Mouse (Mus musculus) kidney, adult 2 months (tissue): ENCODE results near the gene Hbq1b. TPM values are rescaled to one million over a fixed set of nuclear protein-coding genes. Genes with fewer than 3 reads are reported as not detected.
A peak's percentile ranks its signal among the peaks of the same experiment; 100 is the strongest.

ENCODE experiments used
- DNase-seq: peaks from one replicate; pipeline ENCODE4 v3.0.0; 2021
- H3K27ac ChIP-seq: fragments of 200-500 bp; 2 replicates; pipeline ENCODE4 v1.5.1; 2012; ENCODE audit warnings: low read depth, low read length, control low read depth, inconsistent platforms; ENCODE audit not compliant: insufficient read depth
- H3K27me3 ChIP-seq: fragments of 200-500 bp; replicated peaks from 2 replicates; pipeline ENCODE4 v1.6.1; 2012; ENCODE audit warnings: mild to moderate bottlenecking, moderate library complexity, low read length, inconsistent platforms; ENCODE audit not compliant: control insufficient read depth, insufficient read depth
- H3K36me3 ChIP-seq: fragments of 200-500 bp; 2 replicates; pipeline ENCODE4 v1.6.1; 2012; ENCODE audit warnings: mild to moderate bottlenecking, moderate library complexity, low read length, inconsistent platforms; ENCODE audit not compliant: control insufficient read depth, insufficient read depth
- H3K4me1 ChIP-seq: fragments of 200-500 bp; 2 replicates; pipeline ENCODE4 v1.6.1; 2011; ENCODE audit warnings: low read length; ENCODE audit not compliant: control insufficient read depth, insufficient read depth
- H3K4me3 ChIP-seq: fragments of 200-500 bp; 2 replicates; pipeline ENCODE4 v1.5.1; 2011; ENCODE audit warnings: mild to moderate bottlenecking, low read depth, low read length, control low read depth; ENCODE audit not compliant: insufficient read depth
- CTCF ChIP-seq: fragments of 200-500 bp; conservative IDR thresholded peaks from 2 replicates; pipeline ENCODE4 v1.5.1; 2011; ENCODE audit warnings: low read depth, mild to moderate bottlenecking, control low read depth, low read length, moderate library complexity, mixed read lengths; ENCODE audit not compliant: insufficient read depth, insufficient read length
- POLR2A ChIP-seq: fragments of 200-500 bp; IDR thresholded peaks from one replicate; pipeline ENCODE4 v1.6.1; 2011; ENCODE audit warnings: low read depth, low read length, control low read depth
- WGBS: fragments of 180-500 bp; shearing (Covaris S2); methylation state at CpG from one replicate; pipeline ENCODE4 v1.1.7; 2018; 5-methylcytosine and 5-hydroxymethylcytosine counted together
- polyA plus RNA-seq: library from polyadenylated mRNA; depleted of rRNA; stranded (reverse); fragments of >200 nt; gene quantifications from 2 replicates; pipeline ENCODE4 v1.2.3, GENCODE M21; 2012

The Hbq1b gene
- polyA plus RNA-seq, 1 experiment, result 0.22 TPM

GRCm38 (mm10) chr11:32267188-32267884, 19.4 kb upstream of the Hbq1b start, which contains the start of gene Nprl3:
TSS of gene Nprl3 (minus strand) at chr11:32267707.
- peak; percentile 98 for DNase-seq
- Histone ChIP-seq H3K4me1 (peaks cover 2% of the 10 kb centered on the region; the same call in 1 of the 2 replicates), H3K36me3 (no peaks in the 10 kb centered on the region), H3K27me3 (no peaks in the 10 kb centered on the region), H3K27ac (peak within 1 kb of the TSS; percentile 91), H3K4me3 (peak within 1 kb of the TSS; percentile 95)
- peak; percentile 76 for TF ChIP-seq POLR2A
- TF ChIP-seq CTCF, result no peak
- under 1% methylated on average over 54 of the region's 54 CpGs for WGBS

GRCm38 (mm10) chr11:32267964-32268363, 18.8 kb upstream of the Hbq1b start:
- Histone ChIP-seq H3K4me3 (no peak overlapping the region), H3K27me3 (no peaks in the 10 kb centered on the region), H3K27ac (peak overlapping the region; percentile 29; the same call in 1 of the 2 replicates), H3K36me3 (no peaks in the 10 kb centered on the region), H3K4me1 (peaks cover 2% of the 10 kb centered on the region; the same call in 1 of the 2 replicates)
- DNase-seq, result no peak
- TF ChIP-seq POLR2A (no peak), CTCF (no peak)
- 21% methylated on average over 5 of the region's 5 CpGs for WGBS

GRCm38 (mm10) chr11:32268952-32269351, 17.8 kb upstream of the Hbq1b start:
- H3K27me3 ChIP-seq, result no peaks in the 10 kb centered on the region
- DNase-seq, result no peak
- H3K36me3 ChIP-seq, result no peaks in the 10 kb centered on the region
- no peak overlapping the region for H3K27ac ChIP-seq
- TF ChIP-seq POLR2A, result no peak
- no peak for TF ChIP-seq CTCF
- H3K4me3 ChIP-seq, result no peak overlapping the region
- WGBS, result 89% methylated on average over 5 of the region's 5 CpGs
- peaks cover 2% of the 10 kb centered on the region; the same call in 1 of the 2 replicates for H3K4me1 ChIP-seq

- WGBS, result 46% methylated on average over 4 of the region's 4 CpGs
- Histone ChIP-seq H3K4me1 (peaks cover 2% of the 10 kb centered on the region; the same call in 1 of the 2 replicates), H3K27me3 (no peaks in the 10 kb centered on the region), H3K27ac (no peak overlapping the region), H3K4me3 (no peak overlapping the region), H3K36me3 (no peaks in the 10 kb centered on the region)
- DNase-seq, result no peak
- TF ChIP-seq CTCF, result no peak
- no peak for TF ChIP-seq POLR2A
These were observed 15.6 kb upstream of the Hbq1b start for GRCm38 (mm10) chr11:32271178-32271577.

DNA sequence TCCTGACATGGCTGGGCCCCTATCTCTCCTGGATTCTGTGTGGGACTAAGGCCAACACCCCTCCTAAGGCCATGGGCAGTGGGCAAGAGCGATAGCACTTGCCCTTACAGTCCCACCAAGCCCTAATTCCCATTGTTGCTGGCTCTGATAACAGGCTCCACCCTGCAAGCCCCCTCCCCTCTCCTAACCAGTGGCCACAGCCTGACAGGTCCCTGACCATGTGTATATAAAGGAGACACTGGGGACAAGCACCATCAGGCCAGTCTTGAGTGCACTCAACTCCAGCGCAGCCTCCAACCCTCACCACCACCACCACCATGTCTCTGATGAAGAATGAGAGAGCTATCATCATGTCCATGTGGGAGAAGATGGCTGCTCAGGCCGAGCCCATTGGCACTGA, 10.4 kb upstream of the Hbq1b start, which contains the start of gene Hba-x:
Hba-x (plus strand) TSS at position 54 of the 400 bp plus-strand sequence.
- TF ChIP-seq CTCF (no peak), POLR2A (no peak)

DNA sequence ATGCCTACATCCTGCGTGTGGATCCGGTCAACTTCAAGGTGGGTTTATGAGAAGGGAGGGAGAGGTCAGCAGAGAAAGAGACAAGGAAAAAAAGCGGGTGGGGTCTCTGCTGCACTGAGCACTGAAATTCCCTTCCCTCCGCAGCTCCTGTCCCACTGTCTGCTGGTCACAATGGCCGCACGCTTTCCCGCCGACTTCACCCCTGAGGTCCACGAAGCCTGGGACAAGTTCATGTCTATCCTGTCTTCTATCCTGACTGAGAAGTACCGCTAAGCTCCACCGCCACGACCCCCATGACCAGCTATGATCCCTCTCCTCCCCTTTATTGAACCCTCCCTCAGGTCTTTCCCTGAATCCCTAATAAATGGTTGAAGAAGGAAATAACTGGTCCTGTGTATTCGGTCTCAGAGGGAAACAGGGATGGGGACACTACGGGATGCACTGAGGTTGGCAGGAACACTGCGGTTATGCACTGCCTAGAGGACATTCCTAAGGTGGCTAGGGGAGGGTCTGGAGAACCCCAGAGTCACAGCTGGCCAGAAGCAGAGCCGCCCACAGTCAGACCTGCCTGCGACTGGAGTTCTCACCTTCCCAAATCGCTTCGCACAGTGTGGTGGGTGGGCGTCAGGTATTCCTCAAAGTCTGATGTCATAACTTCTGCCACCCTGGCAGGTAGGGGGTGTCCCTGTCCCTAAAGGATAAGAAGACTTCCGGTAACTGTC, 8.9 kb upstream of the Hbq1b start:
- Histone ChIP-seq H3K27me3 (no peaks in the 10 kb centered on the region), H3K36me3 (no peaks in the 10 kb centered on the region), H3K4me1 (no peaks in the 10 kb centered on the region), H3K27ac (no peak overlapping the region), H3K4me3 (no peak overlapping the region)
- DNase-seq, result no peak
- TF ChIP-seq CTCF (no peak), POLR2A (no peak)
- 74% methylated on average over 21 of the region's 21 CpGs for WGBS

More for the DNA sequence above, 10.4 kb upstream of the Hbq1b start, which contains the start of gene Hba-x:
- Histone ChIP-seq H3K36me3 (no peaks in the 10 kb centered on the region), H3K4me3 (no peak within 1 kb of the TSS), H3K27ac (no peak within 1 kb of the TSS), H3K4me1 (no peaks in the 10 kb centered on the region), H3K27me3 (no peaks in the 10 kb centered on the region)
- DNase-seq, result no peak
- 86% methylated on average over 3 of the region's 3 CpGs for WGBS

GRCm38 (mm10) chr11:32278458-32278957, 8.3 kb upstream of the Hbq1b start:
- Histone ChIP-seq H3K36me3 (no peaks in the 10 kb centered on the region), H3K4me3 (no peak overlapping the region), H3K4me1 (no peaks in the 10 kb centered on the region), H3K27me3 (no peaks in the 10 kb centered on the region), H3K27ac (no peak overlapping the region)
- WGBS, result 81% methylated on average over 12 of the region's 12 CpGs
- TF ChIP-seq POLR2A (no peak), CTCF (no peak)
- no peak for DNase-seq
